Mouse (Mus musculus) midbrain, postnatal 0 days (tissue): Measurements from ENCODE around the gene Slc4a7. TPM values are rescaled to one million over a fixed set of nuclear protein-coding genes. Genes with fewer than 3 reads are reported as not detected.

Source experiments
- ATAC-seq: fragments of 200-750 bp; cut with Nextera tagmentation; 2 replicates; pipeline ENCODE4 v1.8.0; 2017; ENCODE audit warnings: moderate number of reproducible peaks, mild to moderate bottlenecking, moderate TSS enrichment, moderate library complexity; ENCODE audit not compliant: low FRiP score
- DNase-seq: peaks from one replicate; pipeline ENCODE4 v3.0.0-alpha.2; 2015; ENCODE audit warnings: low spot score
- H3K27ac ChIP-seq: fragments of 300-500 bp; sonication (generic); 2 replicates; pipeline ENCODE4 v1.5.1; 2014; ENCODE audit warnings: low read depth, mild to moderate bottlenecking, low read length, mixed read lengths
- H3K27me3 ChIP-seq: fragments of 300-500 bp; sonication (generic); 2 replicates; pipeline ENCODE4 v1.6.1; 2014; ENCODE audit warnings: low read length, control low read depth, mixed read lengths; ENCODE audit not compliant: insufficient read depth
- H3K36me3 ChIP-seq: fragments of 300-500 bp; sonication (generic); 2 replicates; pipeline ENCODE4 v1.6.1; 2014; ENCODE audit warnings: low read length, control low read depth, mixed read lengths; ENCODE audit not compliant: insufficient read depth
- H3K4me1 ChIP-seq: fragments of 300-500 bp; sonication (generic); 2 replicates; pipeline ENCODE4 v1.6.1; 2014; ENCODE audit warnings: mild to moderate bottlenecking, control low read depth, antibody characterized with exemption, low read length, mixed read lengths; ENCODE audit not compliant: insufficient read depth
- H3K4me2 ChIP-seq: fragments of 300-500 bp; sonication (generic); 2 replicates; pipeline ENCODE4 v1.6.1; 2014; ENCODE audit warnings: low read depth, mild to moderate bottlenecking, low read length, mixed read lengths; ENCODE audit not compliant: poor library complexity, severe bottlenecking
- H3K4me3 ChIP-seq: fragments of 300-500 bp; sonication (generic); 2 replicates; pipeline ENCODE4 v1.5.1; 2014; ENCODE audit warnings: low read depth, mild to moderate bottlenecking, low read length, moderate library complexity
- H3K9ac ChIP-seq: fragments of 300-500 bp; sonication (generic); replicated peaks from 2 replicates; pipeline ENCODE4 v1.6.1; 2014; ENCODE audit warnings: mild to moderate bottlenecking, low read length, moderate library complexity, mixed read lengths; ENCODE audit not compliant: poor library complexity, severe bottlenecking
- H3K9me3 ChIP-seq: fragments of 300-500 bp; sonication (generic); 2 replicates; pipeline ENCODE4 v1.6.1; 2016; ENCODE audit warnings: low read length, control low read depth
- CTCF ChIP-seq: IDR thresholded peaks from 2 replicates; pipeline ENCODE4 v1.5.1; 2016; ENCODE audit warnings: antibody characterized with exemption, mild to moderate bottlenecking
- WGBS: fragments of 180-500 bp; shearing (Covaris S2); extraction: QIAGEN DNeasy Blood & Tissue Kit; methylation state at CpG from one replicate; pipeline ENCODE4 v1.1.7; 2014; 5-methylcytosine and 5-hydroxymethylcytosine counted together
- polyA plus RNA-seq: library from polyadenylated mRNA; unstranded; fragments of >200 nt; fragmentation: Nextera tagmentation; extraction: Ambion mirVana; gene quantifications from 2 replicates; pipeline ENCODE4 v1.2.1, GENCODE M21; 2015
- total RNA-seq: library from RNA; depleted of rRNA; stranded (reverse); fragments of >200 nt; gene quantifications from 2 replicates; pipeline ENCODE4 v1.2.3, GENCODE M21; 2014

Slc4a7 gene
- total and polyA plus RNA-seq, 2 experiments from 2014 or later: 20.7 to 48.0 TPM

DNA sequence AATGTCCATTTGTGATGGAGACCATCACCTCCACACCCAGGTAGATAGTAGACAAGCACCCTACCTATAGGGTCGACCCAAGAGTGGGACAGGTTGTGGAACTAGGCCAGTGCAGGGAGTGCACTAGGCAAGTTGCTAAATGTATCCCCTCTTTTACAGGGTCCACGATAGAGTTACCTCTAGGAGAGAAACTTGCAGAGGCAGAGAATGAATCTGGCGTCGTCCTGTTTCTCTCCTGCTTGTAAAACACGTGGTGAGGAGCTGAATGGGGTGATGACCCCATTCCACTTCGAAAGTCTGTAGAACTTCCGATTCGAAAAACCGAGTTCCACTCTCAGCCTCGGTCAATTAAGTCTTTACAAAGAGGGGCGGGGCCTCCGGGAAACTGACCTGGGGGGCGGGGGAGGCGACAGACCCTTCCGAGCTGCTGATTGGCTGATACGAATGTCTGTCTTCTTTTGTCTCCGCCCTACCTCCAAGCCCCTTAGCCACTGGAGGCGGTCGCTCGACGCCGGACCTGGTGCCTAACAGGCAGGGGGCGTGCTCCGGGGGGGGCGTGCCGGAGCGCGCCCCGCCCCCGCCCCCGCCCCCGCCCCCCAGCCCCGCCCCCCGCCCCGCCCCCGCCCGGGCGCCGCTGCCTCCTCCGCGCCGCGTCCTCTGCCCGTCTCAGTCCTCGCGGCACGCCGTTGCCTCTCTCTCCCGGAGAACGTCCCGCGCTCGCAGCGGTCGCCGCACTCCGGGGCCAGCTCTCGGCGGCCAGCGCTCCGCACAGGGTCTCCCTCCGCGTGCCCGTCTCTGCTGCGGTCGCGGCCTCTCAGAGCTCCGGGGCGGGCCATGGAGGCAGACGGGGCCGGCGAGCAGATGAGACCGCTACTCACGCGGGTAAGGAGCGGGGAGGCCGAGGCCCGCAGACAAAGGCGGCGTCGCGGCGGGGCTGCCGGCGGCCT lies 593 bp downstream of the Slc4a7 start:
- WGBS: under 1% methylated on average over 44 of the region's 85 CpGs
- Histone ChIP-seq H3K4me2 (peak overlapping the region; percentile 59), H3K4me1 (peaks cover 10% of the 10 kb centered on the region), H3K27me3 (no peaks in the 10 kb centered on the region), H3K4me3 (peak overlapping the region; percentile 92), H3K36me3 (no peaks in the 10 kb centered on the region), H3K27ac (peak overlapping the region; percentile 96), H3K9me3 (no peaks in the 10 kb centered on the region), H3K9ac (peak overlapping the region; percentile 97)
- TF ChIP-seq CTCF: peak; percentile 54
- ATAC-seq: peak; percentile 97
- peak; percentile 98 for DNase-seq

DNA sequence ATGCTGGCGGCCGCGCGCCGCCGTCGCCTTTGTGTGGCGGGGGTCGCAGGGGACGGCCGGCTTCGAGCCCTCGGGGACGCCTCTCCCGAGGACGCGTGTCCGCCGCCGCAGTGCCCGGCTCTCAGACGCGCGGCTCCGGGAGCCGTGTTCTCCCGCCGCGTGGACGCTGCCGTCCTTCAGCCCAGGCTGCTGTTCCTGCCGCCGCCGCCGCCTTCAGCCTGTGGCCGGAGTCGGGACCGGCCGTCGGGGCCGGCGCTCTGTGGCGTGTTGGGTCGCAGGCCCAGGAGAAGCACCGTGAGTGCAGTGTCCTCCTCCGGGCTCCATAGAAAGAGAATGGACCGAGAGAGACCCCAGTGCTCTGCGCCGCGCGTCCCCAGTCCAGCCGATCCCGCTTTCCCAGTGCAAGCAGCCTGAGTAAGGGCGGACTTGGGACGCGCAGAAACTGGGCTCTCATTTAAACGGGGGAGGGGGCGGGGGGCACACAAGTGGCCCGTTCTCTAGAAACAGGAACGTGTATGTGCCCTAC lies 1.3 kb downstream of the Slc4a7 start:
- ATAC-seq: peak; percentile 67
- no peaks in the 10 kb centered on the region for H3K36me3 ChIP-seq
- peak overlapping the region; percentile 92 for H3K4me3 ChIP-seq
- peak overlapping the region; percentile 59 for H3K4me2 ChIP-seq
- DNase-seq: peak; percentile 60
- TF ChIP-seq CTCF: no peak
- no peaks in the 10 kb centered on the region for H3K27me3 ChIP-seq
- peak overlapping the region; percentile 96 for H3K27ac ChIP-seq
- H3K9me3 ChIP-seq: no peaks in the 10 kb centered on the region
- WGBS: under 1% methylated on average over 55 of the region's 60 CpGs
- H3K9ac ChIP-seq: peak overlapping the region; percentile 97
- H3K4me1 ChIP-seq: peaks cover 10% of the 10 kb centered on the region

DNA sequence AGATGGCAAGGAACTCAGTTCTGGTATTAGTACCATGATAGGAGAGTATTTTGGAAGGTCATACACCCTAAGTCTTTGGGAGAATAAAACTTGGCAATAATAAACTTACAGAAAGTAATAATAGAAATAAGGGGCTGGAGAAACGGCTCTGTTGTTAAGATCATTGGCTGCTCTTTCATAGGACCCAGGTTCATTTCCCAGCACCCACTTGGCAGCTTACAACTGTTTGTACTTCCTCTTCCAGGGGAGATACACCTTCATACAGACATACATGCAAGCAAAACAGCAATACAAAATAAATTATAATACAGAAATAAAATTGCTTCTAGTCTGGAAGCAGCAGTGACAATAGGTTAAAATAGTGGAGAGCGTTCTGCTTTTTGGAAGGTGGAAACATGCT lies 2.6 kb downstream of the Slc4a7 start:
- Histone ChIP-seq H3K27me3 (no peaks in the 10 kb centered on the region), H3K4me3 (peak overlapping the region; percentile 92), H3K36me3 (no peaks in the 10 kb centered on the region), H3K27ac (no peak overlapping the region), H3K4me2 (peak overlapping the region; percentile 59), H3K9me3 (no peaks in the 10 kb centered on the region), H3K9ac (no peak overlapping the region), H3K4me1 (peaks cover 10% of the 10 kb centered on the region)
- no peak for TF ChIP-seq CTCF
- no peak for ATAC-seq
- WGBS: 74% methylated on average over 2 of the region's 2 CpGs
- DNase-seq: no peak

DNA sequence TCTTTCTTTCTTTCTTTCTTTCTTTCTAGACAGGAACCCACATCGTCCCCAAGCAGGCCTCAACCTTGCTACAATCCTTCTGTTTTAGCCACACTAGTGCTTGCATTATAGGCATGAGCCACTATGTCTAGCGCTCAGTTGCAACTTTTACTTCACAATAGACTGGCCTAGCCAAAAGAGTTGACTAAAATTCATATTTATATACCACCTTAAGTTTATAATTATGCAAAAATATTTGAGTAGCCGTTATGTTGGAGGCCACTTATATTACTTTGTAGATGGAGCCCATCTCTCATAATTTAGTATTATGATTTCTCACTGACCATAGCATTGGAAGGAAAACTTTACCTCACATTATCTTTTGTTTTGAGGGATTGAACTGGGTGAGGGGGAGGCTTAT lies 3.0 kb downstream of the Slc4a7 start:
- Histone ChIP-seq H3K9ac (no peak overlapping the region), H3K4me3 (no peak overlapping the region), H3K27me3 (no peaks in the 10 kb centered on the region), H3K27ac (no peak overlapping the region), H3K4me2 (peak overlapping the region; percentile 59; the same call in 1 of the 2 replicates), H3K4me1 (peaks cover 10% of the 10 kb centered on the region), H3K9me3 (no peaks in the 10 kb centered on the region), H3K36me3 (no peaks in the 10 kb centered on the region)
- WGBS: 84% methylated on average over 3 of the region's 3 CpGs
- no peak for TF ChIP-seq CTCF
- DNase-seq (no peak), ATAC-seq (no peak)

DNA sequence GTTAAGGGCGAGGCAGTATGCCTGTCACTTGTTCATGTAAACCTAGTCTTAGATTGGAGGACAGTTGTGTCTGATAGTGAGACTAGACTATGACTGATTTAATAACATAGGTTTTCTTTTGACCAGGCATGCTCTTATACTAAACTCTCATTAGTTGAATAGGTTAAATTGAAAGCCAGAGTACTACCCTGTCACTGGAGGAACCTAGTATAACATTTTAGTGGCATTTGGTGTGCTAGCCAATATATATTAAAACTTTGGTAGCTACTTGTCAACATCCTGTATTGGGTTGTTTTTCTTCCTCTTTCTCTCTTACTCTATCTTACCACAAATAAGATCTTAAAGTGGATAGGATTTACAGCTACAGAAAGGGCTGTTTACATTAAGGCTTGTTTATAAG lies 4.3 kb downstream of the Slc4a7 start:
- no peak overlapping the region for H3K4me2 ChIP-seq
- peaks cover 4% of the 10 kb centered on the region for H3K36me3 ChIP-seq
- no peaks in the 10 kb centered on the region for H3K27me3 ChIP-seq
- H3K27ac ChIP-seq: no peak overlapping the region
- H3K9ac ChIP-seq: no peak overlapping the region
- 93% methylated on average over 1 of the region's 1 CpGs for WGBS
- TF ChIP-seq CTCF: no peak
- no peaks in the 10 kb centered on the region for H3K9me3 ChIP-seq
- ATAC-seq (no peak), DNase-seq (no peak)
- no peak overlapping the region for H3K4me3 ChIP-seq
- H3K4me1 ChIP-seq: peaks cover 10% of the 10 kb centered on the region

DNA sequence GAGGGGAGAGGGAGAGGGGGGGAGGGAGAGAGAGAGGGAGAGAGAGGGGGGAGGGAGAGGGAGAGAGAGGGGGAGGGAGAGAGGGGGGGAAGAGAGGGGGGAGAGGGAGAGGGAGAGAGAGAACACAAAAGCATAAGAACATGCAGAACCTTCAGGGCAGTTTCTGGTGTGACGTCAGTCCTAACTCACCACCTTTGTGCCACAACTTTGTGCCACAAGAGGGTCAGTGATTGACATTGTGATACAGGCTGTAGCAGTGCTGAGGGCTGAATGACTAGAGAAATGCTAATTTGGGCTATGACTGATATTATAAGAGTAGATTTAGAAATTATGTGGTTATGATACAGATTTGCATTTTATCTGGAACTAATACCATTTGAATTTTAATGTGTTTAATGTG lies 5.0 kb downstream of the Slc4a7 start:
- Histone ChIP-seq H3K27ac (no peak overlapping the region), H3K4me2 (no peak overlapping the region), H3K9ac (no peak overlapping the region), H3K4me1 (peaks cover 10% of the 10 kb centered on the region), H3K27me3 (no peaks in the 10 kb centered on the region), H3K9me3 (no peaks in the 10 kb centered on the region), H3K4me3 (no peak overlapping the region), H3K36me3 (peaks cover 4% of the 10 kb centered on the region)
- no peak for TF ChIP-seq CTCF
- ATAC-seq: no peak
- DNase-seq: no peak
- WGBS: 39% methylated on average over 1 of the region's 1 CpGs
